ENCODE assay signal across 8 mouse cellular contexts in genomic region chr6:108668321-108668786, GRCm38 (mm10). TPM values are rescaled to one million over a fixed set of nuclear protein-coding genes. Genes with fewer than 3 reads are reported as not detected.
DNase-seq lines count a peak whose midpoint lies in the region; ATAC-seq and TF ChIP-seq lines count a peak whose summit lies in the region.

No protein-coding gene starts in this region.

- peak overlapping the region; percentile 88 for H3K27ac ChIP-seq in heart, embryonic 11.5 days (ENCODE audit: low read depth, low read length)
- H3K27ac ChIP-seq in limb, embryonic 11.5 days (replicated peaks; ENCODE audit: low read depth, low read length): no peak overlapping the region
- H3K27ac ChIP-seq in midbrain, embryonic 11.5 days (ENCODE audit: low read depth, low read length): no peak overlapping the region; the same call in 1 of the 2 replicates

- peak overlapping the region; percentile 72 for H3K4me2 ChIP-seq in heart, embryonic 11.5 days
- H3K4me2 ChIP-seq in limb, embryonic 11.5 days (ENCODE audit: low read depth, severe bottlenecking): peak overlapping the region; percentile 41
- peak overlapping the region; percentile 59 for H3K4me2 ChIP-seq in midbrain, embryonic 11.5 days

- H3K27me3 ChIP-seq in heart, embryonic 11.5 days (ENCODE audit: control insufficient read depth, insufficient read depth, low read length): 0 out of 2 replicates have a peak, but pooled peaks cover 3% of the 10 kb centered on the region
- H3K27me3 ChIP-seq in limb, embryonic 11.5 days (ENCODE audit: control insufficient read depth, insufficient read depth, low read length): no peaks in the 10 kb centered on the region; the same call in 1 of the 2 replicates
- H3K27me3 ChIP-seq in midbrain, embryonic 11.5 days (ENCODE audit: control insufficient read depth, insufficient read depth, low read length): no peaks in the 10 kb centered on the region

- ATAC-seq in heart, embryonic 11.5 days (replicated peaks; ENCODE audit: insufficient number of reproducible peaks, low FRiP score, low TSS enrichment): peak; percentile 67
- ATAC-seq in limb, embryonic 11.5 days (ENCODE audit: insufficient number of reproducible peaks, low FRiP score, low TSS enrichment, low read depth): peak; percentile 81
- peak; percentile 87 for ATAC-seq in midbrain, embryonic 11.5 days (ENCODE audit: low FRiP score)

- peaks cover 9% of the 10 kb centered on the region; the same call in 1 of the 2 replicates for H3K36me3 ChIP-seq in heart, embryonic 11.5 days (ENCODE audit: control insufficient read depth, insufficient read depth, low read length)
- H3K36me3 ChIP-seq in limb, embryonic 11.5 days (ENCODE audit: control insufficient read depth, insufficient read depth, low read length): no peaks in the 10 kb centered on the region
- no peaks in the 10 kb centered on the region for H3K36me3 ChIP-seq in midbrain, embryonic 11.5 days (ENCODE audit: control insufficient read depth, insufficient read depth, low read length)

- WGBS in heart, embryonic 11.5 days (ENCODE audit: insufficient replicate concordance): 1% methylated on average over 30 of the region's 30 CpGs
- under 1% methylated on average over 30 of the region's 30 CpGs for WGBS in limb, embryonic 11.5 days
- WGBS in midbrain, embryonic 11.5 days: under 1% methylated on average over 30 of the region's 30 CpGs

- no peak for TF ChIP-seq POLR2A in brain, embryonic 14.5 days (IDR thresholded peaks at IDR 0.05; ENCODE audit: borderline replicate concordance, extremely low read depth, insufficient read depth, insufficient read length, poor library complexity, severe bottlenecking)

- peak; percentile 94 for DNase-seq in brain, embryonic 14.5 days (ENCODE audit: low read depth)
- peak; percentile 98 for DNase-seq in fibroblast of lung, adult 2 months (ENCODE audit: low read depth)
- DNase-seq in kidney, adult 9 months: peak; percentile 94
- peak; percentile 86 for DNase-seq in limb, embryonic 11.5 days (ENCODE audit: low spot score)
- peak; percentile 96 for DNase-seq in midbrain, embryonic 11.5 days (ENCODE audit: low spot score, missing footprints)
- DNase-seq in right cerebral cortex, postnatal 4 days: peak; percentile 84
- no peak for DNase-seq in adipocyte (ENCODE audit: low spot score)

- TF ChIP-seq CTCF in brain, embryonic 14.5 days (IDR thresholded peaks at IDR 0.05; ENCODE audit: borderline replicate concordance, extremely low read depth, insufficient read depth, insufficient read length): no peak

- H3K4me3 ChIP-seq in heart, embryonic 11.5 days (ENCODE audit: low read depth, low read length): peak overlapping the region; percentile 30
- H3K4me3 ChIP-seq in limb, embryonic 11.5 days (ENCODE audit: low read depth, low read length): peak overlapping the region; percentile 15
- peak overlapping the region; percentile 28 for H3K4me3 ChIP-seq in midbrain, embryonic 11.5 days (ENCODE audit: low read depth, low read length)

- peak overlapping the region; percentile 69 for H3K9ac ChIP-seq in heart, embryonic 11.5 days (ENCODE audit: low read depth, low read length)
- peak overlapping the region; percentile 35 for H3K9ac ChIP-seq in limb, embryonic 11.5 days (ENCODE audit: low read length)
- H3K9ac ChIP-seq in midbrain, embryonic 11.5 days (ENCODE audit: low read length): peak overlapping the region; percentile 68

- peaks cover 17% of the 10 kb centered on the region for H3K4me1 ChIP-seq in heart, embryonic 11.5 days (ENCODE audit: control insufficient read depth, insufficient read depth, low read length)
- H3K4me1 ChIP-seq in limb, embryonic 11.5 days (ENCODE audit: control insufficient read depth, insufficient read depth, low read length): no peaks in the 10 kb centered on the region
- peaks cover 10% of the 10 kb centered on the region for H3K4me1 ChIP-seq in midbrain, embryonic 11.5 days (ENCODE audit: control insufficient read depth, insufficient read depth, low read length)

- no peaks in the 10 kb centered on the region for H3K9me3 ChIP-seq in heart, embryonic 11.5 days (replicated peaks; ENCODE audit: control insufficient read depth, low read length)
- no peaks in the 10 kb centered on the region for H3K9me3 ChIP-seq in limb, embryonic 11.5 days (ENCODE audit: control insufficient read depth, low read length)
- H3K9me3 ChIP-seq in midbrain, embryonic 11.5 days (ENCODE audit: control insufficient read depth, low read length): no peaks in the 10 kb centered on the region

RNA-seq across cellular contexts. Expression of gene Bhlhe40, which starts 7.9 kb away (rescaled TPM):
- 2.2 and 4.0 TPM in 2 replicates for polyA plus RNA-seq in brain, embryonic 14.5 days (2012; rRNA removed)
- 15.2 and 16.2 TPM in 2 replicates for polyA plus RNA-seq in heart, embryonic 11.5 days (2014; fragmentation: Nextera tagmentation; extraction: Ambion mirVana)
- 1.2 and 3.2 TPM in 2 replicates for polyA plus RNA-seq in limb, embryonic 11.5 days (2014; fragmentation: Nextera tagmentation; extraction: Ambion mirVana)
- 1.7 and 2.1 TPM in 2 replicates for polyA plus RNA-seq in midbrain, embryonic 11.5 days (2014; fragmentation: Nextera tagmentation; extraction: Ambion mirVana)
